8 mouse cellular contexts compared by ENCODE assay signal in genomic region chr16:21641944-21642343, GRCm38 (mm10). TPM values are rescaled to one million over a fixed set of nuclear protein-coding genes. Genes with fewer than 3 reads are reported as not detected.
DNase-seq lines count a peak whose midpoint lies in the region; ATAC-seq and TF ChIP-seq lines count a peak whose summit lies in the region.
"Had no signal": no experiment of that assay in that cellular context is flagged by ENCODE, and none has a peak within 500 bp of the region (broad histone marks: within the 10 kb centered on the region; RNA-seq: fewer than 3 reads in every experiment).

No protein-coding gene starts in this region.

- H3K4me2 ChIP-seq in embryonic facial prominence, embryonic 12.5 days (replicated peaks) = no peak overlapping the region
- H3K4me2 ChIP-seq: embryonic facial prominence, embryonic 13.5 days had no signal

- 74% methylated on average over 3 of the region's 3 CpGs for WGBS in embryonic facial prominence, embryonic 12.5 days
- WGBS in kidney, adult 2 months = 48% methylated on average over 3 of the region's 3 CpGs

- 0 out of 2 replicates have a peak overlapping the region, but pooled peaks have one; percentile 52 for H3K27ac ChIP-seq in embryonic facial prominence, embryonic 12.5 days
- peak overlapping the region; percentile 93 for H3K27ac ChIP-seq in kidney, adult 2 months (ENCODE audit: insufficient read depth, low read depth, low read length)
- H3K27ac ChIP-seq: embryonic facial prominence, embryonic 13.5 days had no signal

- ATAC-seq in activated CD4-positive, CD25-positive, alpha-beta regulatory T cell, adult 4 months = peak; percentile 53
- no peak for ATAC-seq in embryonic facial prominence, embryonic 12.5 days (ENCODE audit: insufficient number of reproducible peaks, insufficient read depth, low FRiP score, low TSS enrichment)
- ATAC-seq in frontal cortex, adult (ENCODE audit: low TSS enrichment) = no peak

- TF ChIP-seq CTCF in kidney, adult 2 months (conservative IDR thresholded peaks at IDR 0.05; ENCODE audit: insufficient read depth, insufficient read length, low read depth, low read length) = no peak

- H3K27me3 ChIP-seq in embryonic facial prominence, embryonic 12.5 days = no peaks in the 10 kb centered on the region
- H3K27me3 ChIP-seq in kidney, adult 2 months (replicated peaks; ENCODE audit: control insufficient read depth, insufficient read depth, low read length) = no peaks in the 10 kb centered on the region
- H3K27me3 ChIP-seq: embryonic facial prominence, embryonic 13.5 days had no signal

- H3K9me3 ChIP-seq in embryonic facial prominence, embryonic 12.5 days = no peaks in the 10 kb centered on the region
- H3K9me3 ChIP-seq: embryonic facial prominence, embryonic 13.5 days had no signal

- H3K4me3 ChIP-seq in embryonic facial prominence, embryonic 12.5 days = no peak overlapping the region
- H3K4me3 ChIP-seq in kidney, adult 2 months (ENCODE audit: insufficient read depth, low read depth, low read length) = no peak overlapping the region
- H3K4me3 ChIP-seq: embryonic facial prominence, embryonic 13.5 days had no signal

- H3K9ac ChIP-seq in embryonic facial prominence, embryonic 12.5 days = no peak overlapping the region
- H3K9ac ChIP-seq: embryonic facial prominence, embryonic 13.5 days had no signal

- peaks cover 11% of the 10 kb centered on the region for H3K4me1 ChIP-seq in embryonic facial prominence, embryonic 12.5 days
- peaks cover 28% of the 10 kb centered on the region for H3K4me1 ChIP-seq in kidney, adult 2 months (ENCODE audit: control insufficient read depth, insufficient read depth, low read length)

- DNase-seq in kidney, adult 2 months = peak; percentile 83
- peak; percentile 19 for DNase-seq in lung, postnatal 14 days
- no peak for DNase-seq in left cerebral cortex, postnatal 10 days (ENCODE audit: extremely low spot score in 1 of 2, low spot score in 2 of 2)
- no peak for DNase-seq in right cerebral cortex, postnatal 4 days

- no peak for TF ChIP-seq POLR2A in kidney, adult 2 months (IDR thresholded peaks at IDR 0.05; ENCODE audit: low read depth, low read length)

- intact Hi-C loops in left cerebral cortex, postnatal 10 days (cut with DNase I) = no loop called here

- H3K36me3 ChIP-seq in embryonic facial prominence, embryonic 12.5 days = no peaks in the 10 kb centered on the region
- H3K36me3 ChIP-seq in kidney, adult 2 months (ENCODE audit: control insufficient read depth, insufficient read depth, low read length) = no peaks in the 10 kb centered on the region

RNA-seq across cellular contexts. Expression of gene 2510009E07Rik, which starts 52.5 kb away (rescaled TPM):
- polyA plus RNA-seq in activated CD4-positive, CD25-positive, alpha-beta regulatory T cell, adult 4 months (2017; shearing (Covaris generic)) = 1 to 10 TPM; 1.5 to 2.4 TPM
- 27.0 and 27.5 TPM in 2 replicates for polyA plus RNA-seq in embryonic facial prominence, embryonic 12.5 days (2016; fragmentation: Nextera tagmentation; extraction: Ambion mirVana)
- 14.6 and 15.0 TPM in 2 replicates for polyA plus RNA-seq in kidney, adult 2 months (2012; rRNA removed)
- total RNA-seq in left cerebral cortex, postnatal 10 days (2021) = 10 to 100 TPM; 73.8 to 79.5 TPM

Comparison
In these comparisons a context has a peak if more than half of its experiments do, and no peak if none do; other contexts are left out.
1. DNase-seq: peak in kidney, adult 2 months (single experiment) and lung, postnatal 14 days (single experiment); none in left cerebral cortex, postnatal 10 days (0 of 2) and right cerebral cortex, postnatal 4 days (single experiment).